Mouse (Mus musculus): ENCODE results near the gene Relb. TPM values are rescaled to one million over a fixed set of nuclear protein-coding genes. Genes with fewer than 3 reads are reported as not detected.

Gene Relb
- polyA plus RNA-seq, 1 experiment from 2014 or later, result 5.4 TPM

- Histone ChIP-seq H3K9ac (peak overlapping the region; percentile 98), H3K36me3 (peaks cover 27% of the 10 kb centered on the region), H3K27me3 (no peaks in the 10 kb centered on the region), H3K4me3 (peak overlapping the region; percentile 99), H3K9me3 (peaks cover 3% of the 10 kb centered on the region; the same call in 1 of the 2 replicates), H3K27ac (peak overlapping the region; percentile 96; the same call in 1 of the 2 replicates), H3K4me2 (peak overlapping the region; percentile 100), H3K4me1 (replicated peaks) (peaks cover 65% of the 10 kb centered on the region)
- ATAC-seq (ENCODE audit: low FRiP score), result no peak
- 31% methylated on average over 11 of the region's 11 CpGs for WGBS
Observed at GRCm38 (mm10) chr7:19560491-19561260, 68.6 kb downstream of the Relb start.

- no peak overlapping the region for H3K27ac ChIP-seq
- WGBS, result 41% methylated on average over 2 of the region's 2 CpGs
- H3K9ac ChIP-seq, result peak overlapping the region; percentile 56
- H3K4me2 ChIP-seq, result peak overlapping the region; percentile 100
- H3K9me3 ChIP-seq, result no peaks in the 10 kb centered on the region
- peaks cover 22% of the 10 kb centered on the region for H3K36me3 ChIP-seq
- no peaks in the 10 kb centered on the region for H3K27me3 ChIP-seq
- H3K4me1 ChIP-seq (replicated peaks), result peaks cover 71% of the 10 kb centered on the region
- no peak for ATAC-seq (ENCODE audit: low FRiP score)
- peak overlapping the region; percentile 99 for H3K4me3 ChIP-seq
Observed at GRCm38 (mm10) chr7:19558965-19559364, 70.3 kb downstream of the Relb start.

DNA sequence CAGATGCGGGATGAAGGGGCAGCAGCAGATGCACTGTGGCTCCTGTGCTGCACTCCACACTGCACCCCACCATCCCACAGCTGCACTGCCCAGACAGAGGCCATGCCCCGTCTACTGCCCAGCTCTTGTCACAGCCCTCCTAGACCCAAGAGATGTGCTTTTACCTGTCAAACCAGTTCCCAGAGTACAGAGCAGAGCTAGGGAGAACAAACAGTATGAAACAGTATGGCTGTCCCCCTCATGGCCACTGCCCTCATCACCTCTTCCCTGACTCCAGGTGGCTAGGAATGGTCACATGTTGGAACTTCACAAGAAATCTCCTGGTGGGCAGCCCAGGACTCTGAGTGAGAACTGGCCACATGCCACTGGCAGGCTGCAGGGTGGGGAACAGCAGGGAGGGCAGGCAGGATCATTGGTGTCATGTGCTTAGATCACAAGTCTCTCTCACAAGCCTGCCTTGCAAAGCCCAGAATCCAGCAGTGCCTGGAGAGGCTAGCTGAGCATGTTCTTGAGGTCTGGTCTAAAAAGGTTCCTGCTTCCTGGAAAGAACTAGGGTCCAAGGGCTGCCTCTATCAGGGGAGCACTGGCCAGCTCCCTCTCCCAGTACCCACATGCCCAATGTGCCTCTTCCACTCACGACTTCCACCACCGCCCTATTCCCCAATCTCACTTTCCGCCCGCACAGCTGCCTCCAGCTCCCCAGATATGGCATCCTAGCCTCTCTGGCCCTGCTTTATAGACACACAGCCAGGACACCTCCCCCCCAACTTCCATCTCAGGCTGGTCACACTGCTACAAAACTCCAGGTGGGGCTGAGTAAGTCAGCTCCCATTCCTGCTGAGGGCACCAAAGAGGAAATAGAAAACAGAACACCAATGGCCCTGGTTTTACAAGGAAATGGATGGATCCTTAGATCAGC lies 71.0 kb downstream of the Relb start:
- peak overlapping the region; percentile 56 for H3K9ac ChIP-seq
- H3K36me3 ChIP-seq, result peaks cover 29% of the 10 kb centered on the region
- no peak overlapping the region for H3K27ac ChIP-seq
- H3K4me1 ChIP-seq (replicated peaks), result peaks cover 70% of the 10 kb centered on the region
- no peaks in the 10 kb centered on the region for H3K27me3 ChIP-seq
- WGBS, result 94% methylated on average over 6 of the region's 6 CpGs
- no peaks in the 10 kb centered on the region for H3K9me3 ChIP-seq
- peak overlapping the region; percentile 100 for H3K4me2 ChIP-seq
- no peak for ATAC-seq (ENCODE audit: low FRiP score)
- no peak overlapping the region for H3K4me3 ChIP-seq

DNA sequence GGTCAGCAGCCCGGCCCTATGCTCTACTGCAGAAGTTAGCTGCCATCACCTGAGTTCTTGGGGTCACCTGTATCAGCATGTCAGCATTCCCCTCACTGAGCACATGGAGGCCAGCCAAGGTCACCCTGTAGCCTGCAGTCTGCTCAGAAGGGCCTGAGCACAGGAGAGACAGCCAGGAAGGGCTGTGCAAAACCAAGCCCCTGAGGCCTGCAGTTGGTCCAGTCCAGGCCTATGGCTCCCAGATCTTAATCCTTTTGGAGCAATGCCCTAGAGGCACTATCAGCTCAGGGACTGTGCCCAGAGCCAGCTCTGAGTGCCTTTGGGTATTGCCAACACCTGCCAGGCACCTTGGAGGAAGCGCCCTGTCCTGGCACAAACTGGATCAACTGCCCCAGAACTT lies 72.2 kb downstream of the Relb start:
- no peak for ATAC-seq (ENCODE audit: low FRiP score)
- Histone ChIP-seq H3K27ac (no peak overlapping the region), H3K4me2 (no peak overlapping the region), H3K27me3 (no peaks in the 10 kb centered on the region), H3K9ac (peak overlapping the region; percentile 36), H3K9me3 (no peaks in the 10 kb centered on the region), H3K36me3 (peaks cover 41% of the 10 kb centered on the region), H3K4me3 (no peak overlapping the region), H3K4me1 (replicated peaks) (peaks cover 73% of the 10 kb centered on the region)
- 94% methylated on average over 2 of the region's 2 CpGs for WGBS

Other genes starting within 250 kb of the Relb start
- 20.9 and 28.4 TPM in 2 replicates for gene Ercc2, start 247.4 kb downstream of the Relb start, polyA plus RNA-seq (2015; fragmentation: Nextera tagmentation; extraction: Ambion mirVana)
- gene Klc3, start 225.3 kb downstream of the Relb start, polyA plus RNA-seq (2015; fragmentation: Nextera tagmentation; extraction: Ambion mirVana), result 2.1 and 2.4 TPM in 2 replicates
- gene Ckm, start 224.7 kb downstream of the Relb start, polyA plus RNA-seq (2015; fragmentation: Nextera tagmentation; extraction: Ambion mirVana), result 0.81 and 0.87 TPM in 2 replicates
- 16.1 TPM in 2 replicates for gene Mark4, start 170.6 kb downstream of the Relb start, polyA plus RNA-seq (2015; fragmentation: Nextera tagmentation; extraction: Ambion mirVana)
- gene Exoc3l2, start 166.1 kb downstream of the Relb start, polyA plus RNA-seq (2015; fragmentation: Nextera tagmentation; extraction: Ambion mirVana), result 0.38 and 0.43 TPM in 2 replicates
- 3.2 and 3.5 TPM in 2 replicates for gene Bloc1s3, start 121.1 kb downstream of the Relb start, polyA plus RNA-seq (2015; fragmentation: Nextera tagmentation; extraction: Ambion mirVana)
- 43.9 and 44.9 TPM in 2 replicates for gene Trappc6a, start 121.0 kb downstream of the Relb start, polyA plus RNA-seq (2015; fragmentation: Nextera tagmentation; extraction: Ambion mirVana)
- 0.32 and 0.50 TPM in 2 replicates for gene Nkpd1, start 111.6 kb downstream of the Relb start, polyA plus RNA-seq (2015; fragmentation: Nextera tagmentation; extraction: Ambion mirVana)
- 32.1 and 32.7 TPM in 2 replicates for gene Ppp1r37, start 66.4 kb downstream of the Relb start, polyA plus RNA-seq (2015; fragmentation: Nextera tagmentation; extraction: Ambion mirVana)
- gene Zfp296, start 52.2 kb downstream of the Relb start, polyA plus RNA-seq (2015; fragmentation: Nextera tagmentation; extraction: Ambion mirVana), result 0.17 and 0.22 TPM in 2 replicates
- 139 and 144 TPM in 2 replicates for gene Gemin7, start 51.8 kb downstream of the Relb start, polyA plus RNA-seq (2015; fragmentation: Nextera tagmentation; extraction: Ambion mirVana)
- gene Clasrp, start 25.0 kb downstream of the Relb start, polyA plus RNA-seq (2015; fragmentation: Nextera tagmentation; extraction: Ambion mirVana), result 54.2 and 60.5 TPM in 2 replicates
- 108 and 109 TPM in 2 replicates for gene Clptm1, start 35.6 kb upstream of the Relb start, polyA plus RNA-seq (2015; fragmentation: Nextera tagmentation; extraction: Ambion mirVana)
- gene Apoc2, start 48.5 kb upstream of the Relb start, polyA plus RNA-seq (2015; fragmentation: Nextera tagmentation; extraction: Ambion mirVana), result 0.56 TPM in 1 of 2 replicates, not detected in the other
- gene Gm44805, start 52.0 kb upstream of the Relb start, polyA plus RNA-seq (2015; fragmentation: Nextera tagmentation; extraction: Ambion mirVana), result not detected in 2 replicates
- gene Apoc4, start 52.0 kb upstream of the Relb start, polyA plus RNA-seq (2015; fragmentation: Nextera tagmentation; extraction: Ambion mirVana), result 0.12 TPM in 1 of 2 replicates, not detected in the other
- gene Apoc1, start 63.2 kb upstream of the Relb start, polyA plus RNA-seq (2015; fragmentation: Nextera tagmentation; extraction: Ambion mirVana), result 2.7 and 3.8 TPM in 2 replicates
- 339 and 374 TPM in 2 replicates for gene Apoe, start 69.8 kb upstream of the Relb start, polyA plus RNA-seq (2015; fragmentation: Nextera tagmentation; extraction: Ambion mirVana)
- gene Tomm40, start 86.0 kb upstream of the Relb start, polyA plus RNA-seq (2015; fragmentation: Nextera tagmentation; extraction: Ambion mirVana), result 119 and 124 TPM in 2 replicates
- 49.1 and 49.8 TPM in 2 replicates for gene Nectin2, start 121.0 kb upstream of the Relb start, polyA plus RNA-seq (2015; fragmentation: Nextera tagmentation; extraction: Ambion mirVana)
- gene Bcam, start 141.6 kb upstream of the Relb start, polyA plus RNA-seq (2015; fragmentation: Nextera tagmentation; extraction: Ambion mirVana), result 8.1 and 10.7 TPM in 2 replicates
- not detected in 2 replicates for gene Cblc, start 167.4 kb upstream of the Relb start, polyA plus RNA-seq (2015; fragmentation: Nextera tagmentation; extraction: Ambion mirVana)
- gene Bcl3, start 193.3 kb upstream of the Relb start, polyA plus RNA-seq (2015; fragmentation: Nextera tagmentation; extraction: Ambion mirVana), result 0.60 and 1.5 TPM in 2 replicates
- gene Gm19345, start 222.6 kb upstream of the Relb start, polyA plus RNA-seq (2015; fragmentation: Nextera tagmentation; extraction: Ambion mirVana), result 7.6 and 9.3 TPM in 2 replicates
- 0.48 and 0.58 TPM in 2 replicates for gene Ceacam16, start 231.9 kb upstream of the Relb start, polyA plus RNA-seq (2015; fragmentation: Nextera tagmentation; extraction: Ambion mirVana)